Mouse (Mus musculus) intestine, postnatal 0 days (tissue): ENCODE results near the gene Tufm. TPM values are rescaled to one million over a fixed set of nuclear protein-coding genes. Genes with fewer than 3 reads are reported as not detected.

Experiments used
- ATAC-seq: fragments of 200-750 bp; cut with Nextera tagmentation; 2 replicates; pipeline ENCODE4 v1.8.0; 2017; ENCODE audit warnings: mild to moderate bottlenecking, moderate TSS enrichment, moderate library complexity
- H3K27ac ChIP-seq: fragments of 300-500 bp; sonication (generic); 2 replicates; pipeline ENCODE4 v1.5.1; 2014; ENCODE audit warnings: mild to moderate bottlenecking, low read depth, low read length, moderate library complexity
- H3K27me3 ChIP-seq: fragments of 300-500 bp; sonication (generic); replicated peaks from 2 replicates; pipeline ENCODE4 v1.6.1; 2014; ENCODE audit warnings: low read length, mixed read lengths; ENCODE audit not compliant: control insufficient read depth, insufficient read depth
- H3K36me3 ChIP-seq: fragments of 300-500 bp; sonication (generic); 2 replicates; pipeline ENCODE4 v1.6.1; 2014; ENCODE audit warnings: mild to moderate bottlenecking, moderate library complexity; ENCODE audit not compliant: control insufficient read depth, insufficient read depth
- H3K4me1 ChIP-seq: fragments of 300-500 bp; sonication (generic); replicated peaks from 2 replicates; pipeline ENCODE4 v1.6.1; 2014; ENCODE audit warnings: antibody characterized with exemption, low read length, mixed read lengths; ENCODE audit not compliant: control insufficient read depth, insufficient read depth
- H3K4me2 ChIP-seq: fragments of 300-500 bp; sonication (generic); replicated peaks from 2 replicates; pipeline ENCODE4 v1.6.1; 2014; ENCODE audit warnings: low read depth, mild to moderate bottlenecking, moderate library complexity
- H3K4me3 ChIP-seq: fragments of 300-500 bp; sonication (generic); 2 replicates; pipeline ENCODE4 v1.5.1; 2014; ENCODE audit warnings: low read depth, low read length
- H3K9ac ChIP-seq: fragments of 300-500 bp; sonication (generic); 2 replicates; pipeline ENCODE4 v1.6.1; 2014; ENCODE audit warnings: mild to moderate bottlenecking, low read depth, low read length
- H3K9me3 ChIP-seq: fragments of 300-500 bp; sonication (generic); 2 replicates; pipeline ENCODE4 v1.6.1; 2016; ENCODE audit warnings: mixed run types; ENCODE audit not compliant: control insufficient read depth
- CTCF ChIP-seq: sonication (generic); IDR thresholded peaks from 2 replicates; pipeline ENCODE4 v1.5.1; 2016; ENCODE audit warnings: low read depth, mild to moderate bottlenecking, control low read depth, antibody characterized with exemption, moderate library complexity
- WGBS: fragments of 180-500 bp; shearing (Covaris S2); extraction: QIAGEN DNeasy Blood & Tissue Kit; methylation state at CpG from one replicate; pipeline ENCODE4 v1.1.7; 2014; 5-methylcytosine and 5-hydroxymethylcytosine counted together
- polyA plus RNA-seq: library from polyadenylated mRNA; unstranded; fragments of >200 nt; fragmentation: Nextera tagmentation; extraction: Ambion mirVana; gene quantifications from 2 replicates; pipeline ENCODE4 v1.2.1, GENCODE M21; 2015

The Tufm gene
- polyA plus RNA-seq, 1 experiment from 2014 or later = 76.5 TPM

GRCm38 (mm10) chr7:126448481-126448880 lies 38.7 kb upstream of the Tufm start:
- no peak overlapping the region for H3K27ac ChIP-seq
- 91% methylated on average over 19 of the region's 19 CpGs for WGBS
- no peaks in the 10 kb centered on the region for H3K9me3 ChIP-seq

GRCm38 (mm10) chr7:126449991-126450390 lies 37.2 kb upstream of the Tufm start:
- no peaks in the 10 kb centered on the region for H3K9me3 ChIP-seq
- H3K4me2 ChIP-seq = no peak overlapping the region
- H3K4me1 ChIP-seq = no peaks in the 10 kb centered on the region
- no peaks in the 10 kb centered on the region for H3K27me3 ChIP-seq
- TF ChIP-seq CTCF = no peak
- no peak overlapping the region for H3K27ac ChIP-seq
- ATAC-seq = no peak
- no peak overlapping the region for H3K9ac ChIP-seq
- WGBS = 92% methylated on average over 18 of the region's 18 CpGs
- peaks cover 18% of the 10 kb centered on the region for H3K36me3 ChIP-seq
- no peak overlapping the region for H3K4me3 ChIP-seq

More at GRCm38 (mm10) chr7:126448481-126448880, 38.7 kb upstream of the Tufm start:
- TF ChIP-seq CTCF = no peak
- H3K4me3 ChIP-seq = no peak overlapping the region
- H3K4me2 ChIP-seq = no peak overlapping the region
- H3K4me1 ChIP-seq = no peaks in the 10 kb centered on the region
- H3K27me3 ChIP-seq = no peaks in the 10 kb centered on the region
- ATAC-seq = no peak
- H3K36me3 ChIP-seq = peaks cover 30% of the 10 kb centered on the region
- no peak overlapping the region for H3K9ac ChIP-seq

- no peak for TF ChIP-seq CTCF
- Histone ChIP-seq H3K27me3 (no peaks in the 10 kb centered on the region), H3K36me3 (peaks cover 12% of the 10 kb centered on the region; the same call in 1 of the 2 replicates), H3K27ac (no peak overlapping the region), H3K4me1 (no peaks in the 10 kb centered on the region), H3K4me3 (no peak overlapping the region), H3K4me2 (no peak overlapping the region), H3K9me3 (no peaks in the 10 kb centered on the region), H3K9ac (no peak overlapping the region)
- 90% methylated on average over 6 of the region's 6 CpGs for WGBS
- no peak for ATAC-seq
These were observed 36.5 kb upstream of the Tufm start for GRCm38 (mm10) chr7:126450641-126451040.

GRCm38 (mm10) chr7:126452244-126452643 lies 34.9 kb upstream of the Tufm start:
- Histone ChIP-seq H3K27ac (no peak overlapping the region), H3K9me3 (no peaks in the 10 kb centered on the region), H3K36me3 (peaks cover 12% of the 10 kb centered on the region; the same call in 1 of the 2 replicates), H3K27me3 (no peaks in the 10 kb centered on the region), H3K4me2 (no peak overlapping the region), H3K4me3 (no peak overlapping the region), H3K9ac (no peak overlapping the region), H3K4me1 (no peaks in the 10 kb centered on the region)
- TF ChIP-seq CTCF = no peak
- 86% methylated on average over 3 of the region's 3 CpGs for WGBS
- ATAC-seq = no peak

GRCm38 (mm10) chr7:126453861-126454260 lies 33.3 kb upstream of the Tufm start:
- H3K9ac ChIP-seq = no peak overlapping the region
- H3K9me3 ChIP-seq = no peaks in the 10 kb centered on the region
- H3K27me3 ChIP-seq = no peaks in the 10 kb centered on the region
- no peak overlapping the region for H3K27ac ChIP-seq
- no peaks in the 10 kb centered on the region for H3K4me1 ChIP-seq
- no peaks in the 10 kb centered on the region for H3K36me3 ChIP-seq
- ATAC-seq = no peak
- no peak for TF ChIP-seq CTCF
- no peak overlapping the region for H3K4me2 ChIP-seq
- no peak overlapping the region for H3K4me3 ChIP-seq
- 56% methylated on average over 7 of the region's 7 CpGs for WGBS

GRCm38 (mm10) chr7:126455242-126455641 lies 31.9 kb upstream of the Tufm start:
- Histone ChIP-seq H3K27me3 (no peaks in the 10 kb centered on the region), H3K4me1 (no peaks in the 10 kb centered on the region), H3K9me3 (no peaks in the 10 kb centered on the region), H3K9ac (no peak overlapping the region), H3K4me2 (no peak overlapping the region), H3K27ac (no peak overlapping the region), H3K36me3 (no peaks in the 10 kb centered on the region), H3K4me3 (no peak overlapping the region)
- 73% methylated on average over 2 of the region's 2 CpGs for WGBS
- ATAC-seq = no peak
- TF ChIP-seq CTCF = no peak
